Mouse (Mus musculus) monocyte, adult 2 months (primary cell): ENCODE measurements around the gene Gm11985.

Experiments used
- DNase-seq, 2 experiments: peaks; one replicate each; pipeline ENCODE4 v3.0.0; 2022; ENCODE audit warnings: low spot score in 2 of 2, low read depth in 1 of 2

Gene Gm11985

DNA sequence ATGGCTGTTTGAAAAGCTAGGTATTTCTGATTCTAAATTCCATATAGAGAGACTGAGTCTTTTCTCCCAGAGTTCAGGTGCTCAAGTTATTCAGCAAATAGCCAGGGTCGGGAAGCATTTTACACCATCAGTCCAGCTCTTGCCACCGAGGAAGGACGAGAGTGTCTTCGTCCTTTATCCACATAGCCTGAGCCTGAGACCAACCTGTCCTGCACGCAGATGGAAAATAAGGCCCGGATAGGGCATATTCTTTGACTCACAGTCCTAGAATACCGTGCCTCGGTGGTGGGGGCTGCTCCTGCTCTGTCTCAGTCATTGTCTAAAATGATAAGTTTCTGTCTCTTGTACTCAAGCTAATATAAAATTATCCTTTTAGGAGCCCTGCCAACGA lies 12.0 kb upstream of the Gm11985 start:
- DNase-seq, result no peak

DNA sequence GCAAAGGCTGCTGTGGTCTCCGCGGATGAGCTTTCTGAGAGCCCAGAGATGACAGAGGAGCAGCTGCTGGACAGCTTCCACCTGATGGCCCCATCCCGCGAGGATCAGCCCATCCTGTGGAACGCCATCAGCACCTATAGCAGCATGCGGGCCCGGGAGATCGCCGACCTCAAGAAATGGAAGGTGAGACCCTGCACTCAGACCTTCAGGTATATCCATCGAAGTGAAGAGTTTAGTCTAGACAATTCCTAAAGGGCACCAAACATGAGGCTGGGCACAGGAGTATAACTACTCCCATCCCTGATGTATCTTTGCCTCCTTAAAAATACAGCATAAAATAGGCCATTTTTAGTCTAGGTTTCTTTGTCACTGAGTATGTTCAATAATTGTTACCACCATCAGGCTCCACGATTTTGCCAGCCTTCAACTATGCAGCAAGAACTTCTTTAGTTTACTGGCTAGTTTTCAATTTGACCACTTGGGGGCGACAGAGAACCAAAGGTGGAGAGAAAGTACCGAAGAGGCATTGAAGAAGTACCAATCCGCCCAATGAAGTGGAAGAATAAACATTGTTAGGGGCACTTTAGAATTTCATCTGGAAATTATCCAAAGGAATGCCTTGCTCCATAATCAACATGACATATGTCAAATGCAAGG lies 11.5 kb upstream of the Gm11985 start:
- DNase-seq, result no peak

DNA sequence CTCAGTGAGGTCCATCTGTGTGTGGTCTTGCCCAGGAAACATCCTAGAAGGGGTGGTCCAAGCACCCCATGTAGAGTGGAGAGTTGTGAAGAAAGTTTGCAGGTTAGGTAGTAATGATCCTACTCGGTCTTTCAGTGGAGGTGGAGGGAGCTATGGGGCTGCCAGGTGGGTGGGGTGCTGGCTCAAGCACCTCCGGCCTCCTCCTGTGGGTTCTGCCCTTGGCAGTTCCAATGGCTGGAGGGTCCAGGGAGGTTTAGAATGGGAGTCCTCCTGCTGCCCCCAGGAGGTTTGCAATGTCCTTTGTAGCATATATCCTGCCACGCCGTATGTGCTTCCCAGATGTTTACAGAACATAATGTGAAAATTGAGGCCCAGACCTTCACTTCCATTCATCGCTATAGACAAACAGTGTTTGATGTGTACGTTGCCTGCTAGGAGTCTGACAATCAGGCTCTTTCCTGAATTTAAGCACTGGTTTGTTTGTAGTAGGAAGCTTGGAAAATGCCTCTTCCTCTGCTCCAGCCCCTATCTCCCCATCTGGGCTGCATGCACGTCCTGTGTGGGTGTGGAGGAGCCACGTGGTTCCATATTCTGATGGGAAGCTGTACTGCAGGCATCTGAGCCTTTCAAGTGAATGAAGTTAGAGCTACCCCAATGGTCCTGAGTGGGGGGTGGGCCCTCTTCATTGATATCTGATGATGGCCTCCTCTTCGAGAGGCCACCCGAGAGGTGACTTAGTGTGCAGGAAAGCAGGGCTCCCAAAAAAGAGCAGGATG lies 10.3 kb upstream of the Gm11985 start:
- no peak for DNase-seq

DNA sequence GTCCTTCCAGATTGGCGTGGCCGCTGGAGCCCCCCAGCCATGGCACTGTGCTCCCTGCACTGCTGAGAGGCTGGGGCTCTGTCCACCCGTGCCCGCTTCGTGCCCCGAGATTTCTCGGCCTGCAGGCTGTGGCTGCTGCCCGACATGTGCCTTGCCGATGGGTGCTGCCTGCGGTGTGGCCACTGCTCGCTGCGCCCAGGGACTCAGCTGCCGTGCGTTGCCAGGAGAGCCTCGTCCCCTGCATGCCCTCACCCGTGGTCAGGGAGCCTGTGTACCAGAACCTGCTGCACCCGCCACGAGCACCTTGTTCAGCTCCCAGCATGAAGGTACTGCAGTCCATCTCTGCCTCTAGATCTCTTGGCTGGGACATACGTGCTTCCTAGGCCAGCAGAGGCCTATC lies 9.6 kb upstream of the Gm11985 start:
- no peak for DNase-seq

DNA sequence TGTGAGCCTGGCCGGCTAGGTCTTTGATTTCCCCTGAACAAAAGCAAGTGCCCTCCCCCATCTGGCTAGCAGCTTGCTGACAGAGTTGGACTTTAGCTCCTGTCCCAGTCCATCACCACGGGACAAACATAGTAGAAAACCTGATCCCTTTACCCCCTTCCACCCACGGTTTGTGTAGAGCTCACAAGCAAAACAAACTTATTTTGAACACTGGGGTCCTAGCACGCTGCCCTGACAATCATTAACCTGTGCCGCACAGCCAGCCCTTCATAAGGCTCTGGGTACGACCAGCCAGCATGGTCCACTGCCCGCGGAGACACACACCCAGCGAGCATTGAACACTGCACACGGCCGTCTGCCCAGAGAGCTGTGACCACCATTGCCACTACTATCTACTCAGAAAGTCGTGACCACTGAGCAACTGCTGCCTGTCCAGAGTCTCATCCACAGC lies 9.1 kb upstream of the Gm11985 start, which contains the start of gene Igfbp1:
Gene Igfbp1 (plus strand): TSS at position 292 of the 451 bp plus-strand sequence.
- no peak for DNase-seq

DNA sequence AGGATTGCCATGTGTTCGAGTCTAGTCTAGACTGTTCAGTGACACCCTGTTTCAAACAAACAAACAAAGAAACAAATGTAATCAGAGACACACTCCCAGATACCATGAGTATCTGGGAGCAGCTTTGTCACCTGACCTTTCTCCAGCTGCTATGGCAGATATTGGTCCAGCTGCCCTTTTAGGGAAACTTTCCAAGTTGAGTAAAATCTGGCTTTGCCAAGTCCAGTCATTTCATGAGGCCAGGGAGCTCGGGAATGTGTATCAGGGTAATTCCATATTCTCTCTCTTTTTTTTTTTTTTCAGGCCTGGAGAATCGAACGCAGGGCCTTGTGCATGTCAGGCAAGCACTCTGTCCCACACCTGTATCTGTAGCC lies 6.9 kb upstream of the Gm11985 start:
- no peak for DNase-seq

DNA sequence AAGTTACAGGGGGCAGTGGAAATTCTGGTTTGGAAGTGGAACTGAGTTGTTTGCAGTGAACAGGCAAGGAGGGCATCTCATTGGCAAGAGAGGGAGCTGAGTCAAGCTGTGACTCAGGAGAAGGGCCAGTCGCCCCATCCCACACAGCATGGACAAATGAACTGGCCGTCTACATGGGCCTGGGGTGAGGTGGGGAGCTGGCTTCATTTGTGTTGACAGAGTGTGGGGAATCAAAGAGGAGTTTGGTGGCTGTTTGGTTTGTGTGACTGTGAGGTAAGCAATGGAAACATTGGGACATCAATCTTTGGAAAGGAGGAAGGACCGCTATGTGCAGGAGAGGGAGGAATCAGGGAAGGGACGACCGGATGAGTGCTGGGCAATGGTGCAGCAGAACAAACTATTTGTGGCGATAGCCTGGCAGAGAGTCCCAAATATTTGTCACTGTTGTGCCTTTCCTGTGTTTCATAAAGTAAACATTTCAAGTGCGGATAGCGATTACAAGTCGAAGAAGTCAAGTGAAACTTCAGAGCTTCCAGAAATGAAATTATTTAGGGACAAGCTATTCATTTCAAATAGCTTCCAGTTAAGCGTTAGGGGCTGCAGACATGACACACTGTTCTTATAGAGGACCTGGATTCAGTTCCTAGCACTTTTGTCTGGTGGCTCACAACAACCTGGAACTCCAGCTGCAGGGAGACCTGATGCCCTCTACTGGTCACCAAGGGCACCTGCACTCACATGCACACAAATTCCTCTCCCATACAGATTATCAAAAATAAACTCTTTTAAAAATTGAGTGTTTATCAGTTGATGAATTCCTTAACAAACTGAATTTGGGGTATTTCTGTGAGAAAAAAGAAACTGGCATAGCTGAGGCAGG lies 6.3 kb upstream of the Gm11985 start:
- no peak for DNase-seq

DNA sequence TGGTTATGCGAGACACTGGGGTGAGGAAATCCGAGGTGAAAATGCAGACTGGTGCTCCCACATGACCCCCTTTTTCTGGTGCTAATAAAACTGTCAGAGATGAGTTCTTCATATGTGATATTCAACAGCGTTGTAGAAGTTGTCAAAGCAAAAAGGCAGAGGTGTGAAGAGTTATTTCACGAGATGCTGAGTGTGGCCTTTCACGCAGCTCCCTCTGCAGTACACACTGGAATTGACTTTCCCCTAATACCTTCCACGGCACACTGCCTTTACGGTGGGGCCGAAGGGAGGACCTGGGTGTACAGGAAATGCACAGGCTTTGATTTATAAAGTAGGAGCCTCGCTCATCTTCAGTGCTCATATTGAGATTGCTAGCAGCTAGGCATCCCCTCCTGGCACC lies 4.8 kb upstream of the Gm11985 start:
- no peak for DNase-seq

DNA sequence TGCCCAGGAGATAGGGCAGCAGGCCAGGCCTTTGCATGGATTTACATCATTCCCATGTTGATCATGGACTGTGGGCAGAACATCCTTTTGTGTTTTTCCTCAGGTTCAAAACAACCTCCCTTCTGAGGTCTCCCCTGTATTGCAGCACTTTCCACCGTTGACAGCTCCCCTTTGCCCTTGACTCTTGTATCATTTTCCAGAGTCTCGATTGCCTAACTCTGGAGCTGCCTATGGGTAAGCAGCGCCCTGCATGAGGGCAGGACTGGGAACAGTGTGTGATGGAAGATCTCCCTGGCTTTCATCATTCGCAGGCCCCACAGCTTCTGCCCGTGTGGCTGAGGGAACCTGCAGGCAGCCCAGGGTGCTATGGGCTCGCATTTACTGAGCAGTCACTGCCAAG lies 4.3 kb upstream of the Gm11985 start:
- DNase-seq, result no peak

DNA sequence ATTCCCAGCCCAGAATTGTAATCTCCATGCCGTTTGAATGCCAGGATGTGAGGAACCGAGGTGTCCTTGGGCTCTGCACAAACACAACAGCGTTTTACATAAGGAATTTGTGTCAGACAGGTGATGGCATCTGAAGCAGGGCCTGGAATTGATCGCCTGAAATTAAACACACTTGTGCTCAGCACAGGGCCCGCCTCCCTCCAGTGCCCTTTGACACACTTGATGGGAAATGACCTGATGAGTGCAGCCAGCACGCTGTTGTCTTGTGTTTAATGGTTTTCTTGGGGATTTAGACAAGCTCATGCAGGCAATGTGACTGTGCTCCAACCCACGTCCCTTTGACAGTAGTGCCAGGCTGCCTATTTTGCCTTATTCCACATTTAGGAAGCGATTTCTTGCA lies 897 bp downstream of the Gm11985 start:
- DNase-seq, result no peak

DNA sequence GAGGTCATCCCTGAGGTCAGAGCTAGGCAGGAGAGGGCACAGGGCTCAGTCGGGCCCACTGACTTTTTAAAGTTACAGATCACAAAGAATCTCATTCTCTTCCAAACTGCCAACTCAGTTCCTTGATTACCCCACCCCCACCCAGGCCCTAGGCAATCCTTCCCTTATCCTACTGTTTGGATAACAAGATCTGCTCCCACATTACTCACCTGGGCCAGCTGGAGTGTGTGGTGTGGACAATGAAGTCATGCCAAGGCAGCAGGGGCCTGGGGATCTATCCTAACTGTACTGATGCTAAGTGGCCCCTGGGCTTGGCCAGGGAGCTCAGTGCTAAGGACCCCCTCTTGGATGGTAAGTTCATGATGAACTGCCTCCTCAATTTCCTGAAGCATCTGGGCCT lies 3.9 kb downstream of the Gm11985 start:
- no peak for DNase-seq

DNA sequence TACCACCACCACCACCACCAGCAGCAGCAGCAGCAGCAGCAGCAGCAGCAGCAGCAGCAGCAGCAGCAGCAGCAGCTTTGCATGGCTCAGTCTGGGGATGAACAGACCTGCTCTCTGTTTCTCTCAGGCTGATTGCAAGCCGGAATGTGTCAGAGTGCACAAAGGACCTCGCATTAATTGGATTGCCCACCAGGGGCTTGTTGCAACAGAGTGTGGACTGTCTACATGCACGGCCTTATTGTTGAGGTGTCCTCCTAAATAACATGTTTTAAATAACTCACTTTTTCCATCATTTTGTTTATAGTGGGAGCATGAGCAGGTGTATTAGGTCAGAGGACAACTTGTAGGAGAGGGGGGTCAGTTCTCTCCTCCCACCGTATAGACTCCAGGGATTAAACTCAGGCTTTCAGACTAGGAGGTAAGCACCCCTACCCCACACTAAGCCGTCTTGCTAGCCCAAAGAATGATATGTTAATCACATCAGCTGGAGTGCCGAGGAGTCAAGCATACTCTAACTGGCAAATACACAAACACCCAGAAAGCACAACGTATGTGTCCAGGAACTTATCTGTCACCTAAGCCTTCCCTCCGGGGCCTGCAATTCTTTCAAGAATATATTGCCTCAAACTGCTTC lies 5.8 kb downstream of the Gm11985 start:
- no peak for DNase-seq

DNA sequence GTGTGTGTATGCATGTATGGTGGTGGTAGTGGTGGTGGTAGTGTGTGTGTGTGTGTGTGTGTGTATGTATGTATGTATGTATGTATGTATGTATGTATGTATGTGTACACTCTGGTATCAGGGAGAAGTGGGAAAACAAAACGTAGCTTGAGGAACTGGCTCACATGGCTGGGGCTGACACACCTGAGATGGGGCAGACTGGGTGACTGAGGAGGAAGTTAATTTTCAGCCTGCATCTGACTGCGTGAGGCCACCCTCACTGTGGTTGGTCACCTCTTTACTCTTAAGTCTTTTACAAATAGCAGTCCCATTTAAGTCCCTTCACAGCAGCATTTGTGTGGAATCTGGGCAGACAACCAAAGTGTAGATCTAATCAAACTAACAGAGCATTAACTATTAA lies 9.1 kb downstream of the Gm11985 start:
- no peak for DNase-seq

DNA sequence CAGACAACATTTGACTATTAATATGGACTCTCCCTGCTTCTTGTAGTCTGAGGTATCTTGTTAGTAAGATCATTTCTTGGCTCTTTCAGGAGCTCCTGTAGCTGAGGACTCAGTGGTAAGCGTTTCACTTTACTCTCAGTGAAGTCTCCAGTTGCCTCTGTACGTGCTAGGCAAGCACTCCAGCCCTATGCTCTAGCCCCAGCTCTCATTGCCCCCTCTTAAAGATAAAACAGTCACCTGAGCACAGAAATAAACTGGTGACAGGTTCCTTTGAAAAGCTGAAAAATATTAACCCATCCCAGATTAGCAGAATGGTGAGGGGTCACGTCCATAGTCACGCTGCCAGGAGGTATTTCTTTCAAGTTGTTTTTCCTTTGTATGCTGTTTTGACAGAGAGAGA lies 9.6 kb downstream of the Gm11985 start:
- DNase-seq, result no peak

DNA sequence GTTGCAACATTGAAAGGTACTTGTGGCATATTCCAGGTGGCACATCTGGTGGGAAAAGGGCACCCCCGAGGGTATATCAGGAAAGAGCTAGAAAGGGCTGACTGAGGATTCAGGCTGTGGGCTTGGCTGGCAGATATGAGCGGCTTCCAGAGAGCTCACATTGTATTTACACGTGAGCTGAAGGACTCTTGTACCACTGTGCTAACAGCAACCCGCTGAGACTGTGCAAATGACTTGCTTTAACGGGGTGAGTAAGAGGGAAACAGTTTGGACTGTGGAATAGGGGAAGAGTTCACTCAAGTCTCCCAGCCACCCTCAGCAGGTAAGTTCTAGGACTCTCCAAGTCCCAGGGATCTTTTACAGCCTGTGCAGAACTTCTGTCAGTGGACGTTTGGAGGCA lies 14.7 kb downstream of the Gm11985 start:
- no peak for DNase-seq

DNA sequence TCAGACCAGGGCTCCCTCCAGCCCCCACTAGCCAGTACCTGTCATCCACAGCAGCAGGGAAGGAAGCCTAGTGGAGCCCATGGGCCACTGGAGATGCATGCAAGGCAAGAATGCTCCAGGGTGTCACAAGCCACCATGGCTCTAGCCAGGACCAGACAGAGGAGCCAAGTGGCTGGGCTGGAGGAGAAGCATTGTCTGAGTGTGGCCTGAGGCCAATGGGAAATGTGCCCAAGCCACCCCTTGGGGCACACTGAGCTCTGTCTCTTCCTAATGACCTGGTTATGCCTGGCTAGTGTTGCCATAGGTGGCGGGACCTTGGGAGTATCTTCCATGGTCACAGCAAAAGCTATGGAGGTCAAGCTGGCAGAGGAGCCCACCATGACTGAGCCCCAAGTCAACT lies 18.7 kb downstream of the Gm11985 start:
- DNase-seq, result no peak

DNA sequence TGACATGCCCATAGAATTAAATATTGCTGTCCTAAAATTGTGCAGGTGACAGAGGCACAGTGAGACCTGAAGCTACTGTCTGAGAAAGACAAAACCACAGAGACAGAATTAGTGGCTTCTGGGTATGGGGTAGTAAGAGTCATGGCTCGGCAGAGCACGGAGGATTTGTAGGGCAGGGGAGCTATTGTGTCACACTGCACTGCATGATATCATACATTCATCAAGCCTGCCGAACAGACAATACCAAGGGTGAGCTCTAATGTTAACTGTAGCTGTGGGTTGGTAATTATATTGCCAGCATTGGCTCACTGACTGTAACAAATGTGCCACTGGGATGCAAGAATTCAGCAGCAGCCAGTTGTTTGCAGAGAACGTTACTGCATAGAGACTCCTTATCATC lies 24.0 kb downstream of the Gm11985 start:
- no peak for DNase-seq

DNA sequence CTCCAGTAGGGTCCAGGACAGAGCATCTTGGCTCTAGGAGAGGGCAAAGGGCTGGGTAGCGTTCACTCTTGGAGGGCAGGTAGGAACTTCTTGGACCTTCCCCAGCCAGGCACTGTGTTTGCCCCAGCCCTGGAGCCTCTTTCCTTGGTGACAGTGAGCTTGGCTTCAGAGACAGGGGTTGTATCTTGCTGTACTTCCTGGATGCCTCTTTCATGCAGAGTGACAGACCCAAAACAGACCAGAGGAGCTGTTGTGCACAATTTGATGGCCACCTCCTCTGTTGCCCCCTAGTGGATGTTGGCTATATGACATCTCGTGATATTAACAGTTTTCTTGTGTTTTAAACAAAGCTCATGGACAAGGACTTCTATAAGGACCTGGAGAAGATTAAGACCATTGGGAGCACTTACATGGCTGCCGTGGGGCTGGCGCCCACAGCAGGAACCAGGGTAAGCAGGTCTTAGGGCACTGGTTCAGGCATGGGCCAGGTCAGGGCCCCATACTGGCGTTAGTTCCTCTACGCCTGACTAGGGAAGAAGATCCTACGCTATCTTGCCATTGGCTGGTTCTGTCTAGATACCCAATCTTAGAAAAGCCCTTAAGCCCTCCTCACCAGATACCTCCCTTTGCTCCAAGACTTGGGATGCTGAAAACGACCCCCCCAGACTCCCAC lies 26.7 kb downstream of the Gm11985 start:
- no peak for DNase-seq

DNA sequence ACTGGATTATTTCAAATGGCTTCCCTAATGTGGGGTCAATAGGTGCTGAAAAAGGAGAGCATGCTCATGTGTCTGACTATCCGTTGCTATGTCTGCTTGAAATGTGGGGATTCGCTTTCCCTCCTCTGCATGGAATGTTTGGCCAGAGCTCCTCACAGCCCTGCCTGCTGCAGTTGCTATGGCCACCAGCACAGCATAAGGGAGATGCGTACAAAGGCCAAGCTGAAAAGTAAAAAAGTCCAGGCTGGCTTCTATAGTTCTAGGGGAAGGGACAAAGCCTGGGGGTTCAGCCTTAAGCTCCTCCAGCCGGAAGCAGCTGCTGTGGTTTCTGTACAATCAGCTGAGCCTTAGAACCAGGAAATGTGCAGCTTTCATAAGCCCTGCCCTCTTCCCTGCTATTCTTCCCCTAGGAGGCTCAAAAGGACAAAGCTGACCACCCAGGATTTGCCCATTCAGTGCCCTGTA lies 27.7 kb downstream of the Gm11985 start:
- no peak for DNase-seq

DNA sequence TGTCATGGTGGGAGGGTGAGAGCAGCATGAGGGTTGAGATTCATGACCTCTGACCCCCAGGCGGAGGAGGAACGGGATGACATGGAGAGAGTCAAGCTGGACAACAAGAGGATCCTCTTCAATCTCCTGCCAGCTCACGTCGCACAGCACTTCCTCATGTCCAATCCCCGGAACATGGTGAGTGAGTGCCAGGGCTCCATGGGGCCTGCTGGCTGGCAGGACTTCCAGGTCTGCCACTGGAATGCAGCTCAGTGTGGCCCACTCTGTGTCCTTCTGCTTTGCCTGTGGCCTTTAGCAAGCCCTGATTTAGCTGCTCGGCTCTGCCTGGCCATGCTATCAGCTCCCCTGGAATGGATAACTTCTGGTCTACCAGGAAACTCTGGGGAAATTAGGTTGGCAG lies 28.2 kb downstream of the Gm11985 start:
- DNase-seq, result no peak

DNA sequence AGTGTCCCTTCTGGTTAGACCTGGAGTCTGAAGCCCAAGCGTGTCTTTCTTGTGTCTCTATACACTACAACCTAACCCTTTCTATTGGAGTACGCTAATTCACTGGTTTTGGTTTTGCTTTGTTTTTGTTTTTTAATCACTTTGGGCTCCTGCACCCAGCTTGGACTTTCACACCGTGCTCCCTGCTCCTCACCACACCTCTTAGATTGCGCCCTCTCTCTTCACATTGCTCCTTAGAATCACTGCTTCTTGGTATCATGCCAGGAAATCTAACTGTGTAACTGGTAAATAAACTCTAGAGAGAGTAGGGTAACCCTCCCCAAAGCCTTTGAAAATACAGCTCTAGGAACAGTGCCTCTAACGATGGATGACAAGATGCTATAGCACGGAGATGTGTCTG lies 30.2 kb downstream of the Gm11985 start:
- no peak for DNase-seq
